Mouse (Mus musculus) embryo, embryonic 10 days (tissue): ENCODE results near the gene Btbd35f20.
"Not testable (repeated sequence)": the region's sequence is repeated elsewhere in the genome, so short reads cannot be mapped to it uniquely, and the experiment has no call there.

ENCODE experiments used
- DNase-seq: peaks from one replicate; pipeline ENCODE4 v3.0.0-alpha.2; 2015; ENCODE audit warnings: low spot score

Gene Btbd35f20

GRCm38 (mm10) chrX:4291145-4291544 is at the start of gene Btbd35f20:
Gene Btbd35f20, minus strand, starts transcription at chrX:4291245.
- not testable (repeated sequence) for DNase-seq
